Mouse (Mus musculus): ENCODE measurements around the gene Iars2.

DNA sequence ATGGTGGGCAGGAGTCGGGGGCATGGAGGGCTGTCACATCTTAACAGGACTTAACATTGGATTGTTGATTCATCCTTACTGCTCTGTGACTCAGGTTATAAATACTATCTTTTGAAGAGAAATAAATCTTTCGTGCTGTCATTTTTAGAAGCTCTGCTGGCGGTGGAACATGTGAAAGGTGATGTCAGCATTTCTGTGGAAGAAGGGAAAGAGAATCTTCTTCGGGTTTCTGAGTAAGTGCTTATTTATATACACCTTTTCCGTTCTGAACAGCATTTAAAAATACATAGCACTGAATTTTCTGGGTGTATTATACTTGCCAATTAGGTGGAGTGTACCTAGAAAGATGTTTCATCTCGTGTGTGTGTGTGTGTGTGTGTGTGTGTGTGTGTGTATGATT, 38.2 kb upstream of the Iars2 start:
- TF ChIP-seq CTCF (IDR thresholded peaks at IDR 0.05) (no peak), POLR2A (IDR thresholded peaks at IDR 0.05; ENCODE audit: insufficient read depth, low read depth, low read length) (no peak), EP300 (IDR thresholded peaks at IDR 0.05; ENCODE audit: insufficient read depth, low read depth, low read length) (no peak)
